Mouse (Mus musculus) left cerebral cortex, adult 11 months (tissue): ENCODE measurements around the gene Zfp955b.
"Not testable (repeated sequence)": the region's sequence is repeated elsewhere in the genome, so short reads cannot be mapped to it uniquely, and the experiment has no call there.

Experiments
- DNase-seq: peaks from one replicate; pipeline ENCODE4 v3.0.0; 2022; ENCODE audit warnings: low spot score

The Zfp955b gene

DNA sequence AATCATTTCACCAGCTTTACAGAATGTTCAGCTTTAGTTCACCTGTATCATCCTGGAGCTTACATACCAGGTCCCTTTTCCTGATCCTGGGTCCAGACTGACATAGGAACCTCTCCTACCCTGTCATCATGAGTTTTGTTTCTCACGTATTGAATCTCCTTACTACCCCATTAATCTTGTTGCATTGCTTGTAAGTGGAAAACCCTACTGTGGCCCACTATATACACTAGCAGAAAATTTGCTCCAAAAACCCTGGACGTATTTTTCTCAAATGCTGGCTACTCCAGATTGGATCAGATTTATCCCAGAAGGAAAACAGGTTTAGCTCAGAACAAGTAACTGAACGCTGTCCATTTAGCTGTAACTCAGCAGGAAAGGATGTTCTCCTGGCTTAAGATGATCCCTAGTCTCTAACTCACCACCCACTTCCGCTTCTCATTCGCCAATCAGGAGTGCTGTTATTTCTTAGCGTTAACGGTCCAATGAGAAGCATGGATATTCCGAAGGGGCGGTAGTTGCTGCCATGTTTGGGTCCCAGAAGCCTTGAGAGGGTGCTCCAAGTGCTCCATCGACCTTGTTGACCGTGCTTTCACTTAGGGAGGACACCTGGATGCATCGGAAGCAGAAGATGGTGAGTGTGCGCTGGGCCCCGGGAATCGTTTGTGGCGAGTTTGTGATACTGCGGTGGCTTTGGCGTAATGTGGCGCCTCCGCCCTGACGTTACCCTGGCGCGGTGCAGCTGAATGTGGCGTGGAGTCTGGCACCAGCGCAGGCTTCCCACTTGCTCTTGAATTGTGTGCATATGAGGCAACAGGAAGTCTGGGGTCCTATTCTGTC is at the start of gene Zfp955b:
Gene Zfp955b, plus strand, starts transcription at position 506 of the 837 bp plus-strand sequence.
- DNase-seq: not testable (repeated sequence)

DNA sequence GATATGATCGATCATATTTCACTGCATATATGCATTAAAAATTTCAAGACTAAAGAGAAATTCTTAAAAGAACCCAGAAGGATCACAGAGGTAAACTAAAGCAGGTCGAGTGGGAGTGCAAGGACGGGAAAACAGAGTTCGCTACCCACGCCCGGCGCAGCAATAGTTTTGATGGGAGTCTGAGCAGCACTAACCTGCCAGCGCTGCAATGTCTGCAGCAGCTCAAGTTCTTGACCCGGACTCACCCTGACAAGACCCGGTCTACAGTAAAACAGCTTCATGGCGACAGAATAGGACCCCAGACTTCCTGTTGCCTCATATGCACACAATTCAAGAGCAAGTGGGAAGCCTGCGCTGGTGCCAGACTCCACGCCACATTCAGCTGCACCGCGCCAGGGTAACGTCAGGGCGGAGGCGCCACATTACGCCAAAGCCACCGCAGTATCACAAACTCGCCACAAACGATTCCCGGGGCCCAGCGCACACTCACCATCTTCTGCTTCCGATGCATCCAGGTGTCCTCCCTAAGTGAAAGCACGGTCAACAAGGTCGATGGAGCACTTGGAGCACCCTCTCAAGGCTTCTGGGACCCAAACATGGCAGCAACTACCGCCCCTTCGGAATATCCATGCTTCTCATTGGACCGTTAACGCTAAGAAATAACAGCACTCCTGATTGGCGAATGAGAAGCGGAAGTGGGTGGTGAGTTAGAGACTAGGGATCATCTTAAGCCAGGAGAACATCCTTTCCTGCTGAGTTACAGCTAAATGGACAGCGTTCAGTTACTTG is 34.6 kb upstream of the Zfp955b start, which contains the start of gene Zfp955a:
Gene Zfp955a, minus strand, starts transcription at position 616 of the 789 bp plus-strand sequence.
- DNase-seq: not testable (repeated sequence)

DNA sequence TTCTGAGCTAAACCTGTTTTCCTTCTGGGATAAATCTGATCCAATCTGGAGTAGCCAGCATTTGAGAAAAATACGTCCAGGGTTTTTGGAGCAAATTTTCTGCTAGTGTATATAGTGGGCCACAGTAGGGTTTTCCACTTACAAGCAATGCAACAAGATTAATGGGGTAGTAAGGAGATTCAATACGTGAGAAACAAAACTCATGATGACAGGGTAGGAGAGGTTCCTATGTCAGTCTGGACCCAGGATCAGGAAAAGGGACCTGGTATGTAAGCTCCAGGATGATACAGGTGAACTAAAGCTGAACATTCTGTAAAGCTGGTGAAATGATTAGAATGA is 34.1 kb upstream of the Zfp955b start:
- not testable (repeated sequence) for DNase-seq

DNA sequence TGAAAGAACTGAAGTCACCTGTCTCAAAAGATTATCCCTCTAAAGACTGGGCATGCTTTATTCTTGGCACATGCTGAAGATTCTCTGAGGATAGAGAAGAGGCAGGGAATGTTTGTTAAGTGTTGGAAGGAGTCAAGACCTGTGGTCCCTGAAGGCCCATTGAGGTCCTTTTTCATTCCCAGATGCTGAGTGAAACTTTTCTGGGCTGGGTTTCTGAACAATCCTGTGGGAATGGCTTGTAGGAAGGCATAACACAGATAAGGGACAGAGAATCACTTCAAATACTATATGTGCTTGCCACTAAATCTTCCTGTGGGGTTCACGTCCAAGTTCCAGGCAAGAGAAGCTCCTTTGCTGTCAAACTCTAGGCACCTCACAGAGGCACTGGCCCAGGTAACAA is 25.0 kb upstream of the Zfp955b start, which contains the start of gene Olfr63:
Gene Olfr63, plus strand, starts transcription at position 301 of the 400 bp plus-strand sequence.
- DNase-seq: no peak

DNA sequence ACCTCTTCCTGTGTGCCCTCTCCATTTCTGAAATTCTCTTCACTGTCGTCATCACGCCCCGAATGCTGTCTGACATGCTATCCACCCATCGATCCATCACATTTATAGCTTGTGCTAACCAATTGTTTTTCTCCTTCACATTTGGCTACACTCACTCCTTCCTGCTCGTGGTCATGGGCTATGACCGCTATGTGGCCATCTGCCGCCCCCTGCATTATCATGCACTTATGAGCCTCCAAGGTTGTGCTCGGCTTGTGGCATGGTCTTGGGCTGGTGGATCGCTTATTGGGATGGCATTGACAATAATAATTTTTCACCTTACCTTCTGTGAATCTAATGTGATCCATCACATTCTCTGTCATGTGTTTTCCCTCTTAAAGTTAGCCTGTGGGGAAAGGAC is 20.4 kb upstream of the Zfp955b start:
- no peak for DNase-seq

GRCm38 (mm10) chr17:33289876-33290149 is 469 bp downstream of the Zfp955b start:
- not testable (repeated sequence) for DNase-seq

- DNase-seq: no peak
Measured at GRCm38 (mm10) chr17:33352981-33353380, 63.6 kb downstream of the Zfp955b start.
